Mouse (Mus musculus): Measurements from ENCODE around the gene Srsf10. TPM values are rescaled to one million over a fixed set of nuclear protein-coding genes. Genes with fewer than 3 reads are reported as not detected.

Gene Srsf10
- total RNA-seq, 2 experiments from 2014 or later = 94.0 to 117 TPM

- DNase-seq = no peak
Measured at GRCm38 (mm10) chr4:135854630-135855029, 917 bp upstream of the Srsf10 start.

GRCm38 (mm10) chr4:135855080-135855479, 467 bp upstream of the Srsf10 start:
- no peak for DNase-seq

- DNase-seq = peak; percentile 79
Measured at GRCm38 (mm10) chr4:135856223-135857091, 910 bp downstream of the Srsf10 start.

GRCm38 (mm10) chr4:135857597-135858186, 2.1 kb downstream of the Srsf10 start:
- DNase-seq = no peak

- no peak for DNase-seq
Measured at GRCm38 (mm10) chr4:135868996-135869395, 13.4 kb downstream of the Srsf10 start.

GRCm38 (mm10) chr4:135870227-135871023, 14.9 kb downstream of the Srsf10 start:
- DNase-seq = no peak

- DNase-seq = no peak
Measured at GRCm38 (mm10) chr4:135872015-135872414, 16.5 kb downstream of the Srsf10 start.

GRCm38 (mm10) chr4:135872589-135873391, 17.2 kb downstream of the Srsf10 start:
- no peak for DNase-seq

GRCm38 (mm10) chr4:135873526-135874202, 18.1 kb downstream of the Srsf10 start, which contains the start of gene Pnrc2:
TSS of gene Pnrc2 (minus strand) at chr4:135873850.
- DNase-seq = peak; percentile 93

- DNase-seq = no peak
Measured at GRCm38 (mm10) chr4:135874564-135875535, 19.3 kb downstream of the Srsf10 start.

- DNase-seq = no peak
Measured at GRCm38 (mm10) chr4:135875546-135875945, 20.0 kb downstream of the Srsf10 start.

GRCm38 (mm10) chr4:135875991-135876582, 20.5 kb downstream of the Srsf10 start:
- DNase-seq = peak; percentile 74

- DNase-seq = peak; percentile 71
Measured at GRCm38 (mm10) chr4:135876583-135877020, 21.1 kb downstream of the Srsf10 start.

- peak; percentile 51 for DNase-seq
Measured at GRCm38 (mm10) chr4:135877742-135878141, 22.2 kb downstream of the Srsf10 start.

GRCm38 (mm10) chr4:135879021-135879420, 23.5 kb downstream of the Srsf10 start:
- no peak for DNase-seq

GRCm38 (mm10) chr4:135880018-135880417, 24.5 kb downstream of the Srsf10 start:
- no peak for DNase-seq

- no peak for DNase-seq
Measured at GRCm38 (mm10) chr4:135880576-135880975, 25.0 kb downstream of the Srsf10 start.

GRCm38 (mm10) chr4:135882023-135882422, 26.5 kb downstream of the Srsf10 start:
- DNase-seq = no peak

- DNase-seq = peak; percentile 53
Measured at GRCm38 (mm10) chr4:135883401-135883851, 27.9 kb downstream of the Srsf10 start.

Data from adrenal gland, postnatal 10 days (tissue).